Mouse (Mus musculus) testis, adult 2 months (tissue): Measurements from ENCODE around the gene Slc20a1.

Experiments
- CTCF ChIP-seq: fragments of 200-500 bp; IDR thresholded peaks from 2 replicates; pipeline ENCODE4 v1.5.1; 2012; ENCODE audit warnings: low read depth, mild to moderate bottlenecking, inconsistent platforms, low read length, moderate library complexity; ENCODE audit not compliant: control insufficient read depth, insufficient read depth, insufficient replicate concordance
- POLR2A ChIP-seq: fragments of 200-500 bp; IDR thresholded peaks from 2 replicates; pipeline ENCODE4 v1.6.1; 2012; ENCODE audit warnings: low read depth, mild to moderate bottlenecking, inconsistent platforms, low read length, moderate library complexity; ENCODE audit not compliant: control insufficient read depth

DNA sequence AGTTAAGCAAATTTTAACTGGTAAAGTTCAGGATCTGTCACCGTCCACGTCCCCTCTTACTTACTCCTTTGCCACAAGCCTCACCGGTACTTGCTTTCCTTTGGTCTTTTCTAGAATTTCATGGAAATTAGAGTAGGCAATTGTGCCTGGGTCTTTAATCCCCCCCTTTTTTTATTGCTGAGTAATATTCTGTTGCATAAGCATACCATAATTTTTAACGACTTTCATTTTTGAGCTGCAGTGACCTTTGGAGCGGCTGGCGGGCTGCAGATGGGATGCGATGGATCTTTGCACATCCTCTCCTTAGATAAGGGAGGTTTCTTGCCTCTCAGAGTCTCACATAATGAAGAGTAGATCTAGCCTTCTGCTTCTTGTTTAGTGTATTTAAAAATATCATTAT, 30.8 kb downstream of the Slc20a1 start:
- TF ChIP-seq POLR2A, result no peak
- no peak for TF ChIP-seq CTCF
